Mouse (Mus musculus): ENCODE measurements around the gene Spns2.

DNA sequence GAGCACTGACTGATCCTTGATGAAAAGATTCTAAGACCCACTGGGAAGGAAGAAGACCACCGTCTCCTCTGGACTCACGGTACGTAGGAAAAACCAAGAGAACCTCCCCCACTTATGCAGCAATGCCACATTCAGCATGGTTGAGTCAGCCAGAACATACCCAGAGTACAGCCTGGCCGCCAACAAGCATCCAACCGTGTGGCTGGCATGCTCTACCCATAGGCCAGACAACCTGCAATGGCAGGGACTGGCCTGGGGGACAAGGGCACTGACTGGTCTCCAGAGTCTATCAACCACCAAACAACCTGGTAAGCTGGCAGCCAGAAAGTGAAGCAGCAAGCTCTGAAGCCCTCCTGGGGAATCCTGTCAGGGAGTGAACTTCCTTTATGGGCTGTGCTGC, 18.9 kb upstream of the Spns2 start:
- TF ChIP-seq GATA1 (IDR thresholded peaks at IDR 0.05; ENCODE audit: borderline replicate concordance, low read length): no peak
- TF ChIP-seq FLI1 (IDR thresholded peaks at IDR 0.05; ENCODE audit: low read length): no peak
